Mouse (Mus musculus): Measurements from ENCODE around the gene Lrp3.
A peak's percentile ranks its signal among the peaks of the same experiment; 100 is the strongest.

Lrp3 gene

DNA sequence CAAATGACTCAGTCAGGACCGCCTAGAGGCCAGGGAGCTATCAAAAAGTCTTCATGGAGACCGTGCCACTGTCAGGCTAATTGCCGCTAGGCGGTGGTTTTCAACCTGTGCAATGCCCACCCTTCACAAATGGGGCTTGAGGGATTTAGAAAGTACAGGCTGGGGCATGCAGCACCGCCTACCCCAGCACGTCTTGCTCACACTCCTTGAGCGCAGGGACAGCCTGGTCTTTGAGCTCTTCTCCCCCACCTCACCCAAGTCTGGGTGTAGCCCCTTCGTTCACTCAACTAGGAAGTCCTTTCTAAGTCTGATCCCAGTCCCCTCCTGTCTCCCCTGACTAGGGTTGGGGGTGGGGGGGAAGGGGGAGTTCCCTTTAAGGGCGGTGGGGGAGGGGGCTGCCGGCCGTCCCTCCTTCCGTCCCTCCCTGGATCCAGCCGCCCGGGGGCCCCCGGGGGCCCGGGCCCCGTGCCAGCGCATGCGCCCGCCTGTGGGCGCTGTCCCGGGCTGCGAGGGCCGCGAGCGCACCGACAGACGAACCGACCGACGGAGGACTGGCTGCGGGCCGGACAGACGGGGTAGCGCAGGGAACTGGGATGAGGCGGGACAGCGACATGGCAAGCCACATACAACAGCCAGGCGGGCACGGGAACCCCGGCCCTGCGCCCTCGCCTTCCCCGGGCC is 29.3 kb downstream of the Lrp3 start, which contains the start of gene Slc7a10:
Gene Slc7a10, plus strand, starts transcription at position 497 of the 681 bp plus-strand sequence.
- DNase-seq, result no peak

DNA sequence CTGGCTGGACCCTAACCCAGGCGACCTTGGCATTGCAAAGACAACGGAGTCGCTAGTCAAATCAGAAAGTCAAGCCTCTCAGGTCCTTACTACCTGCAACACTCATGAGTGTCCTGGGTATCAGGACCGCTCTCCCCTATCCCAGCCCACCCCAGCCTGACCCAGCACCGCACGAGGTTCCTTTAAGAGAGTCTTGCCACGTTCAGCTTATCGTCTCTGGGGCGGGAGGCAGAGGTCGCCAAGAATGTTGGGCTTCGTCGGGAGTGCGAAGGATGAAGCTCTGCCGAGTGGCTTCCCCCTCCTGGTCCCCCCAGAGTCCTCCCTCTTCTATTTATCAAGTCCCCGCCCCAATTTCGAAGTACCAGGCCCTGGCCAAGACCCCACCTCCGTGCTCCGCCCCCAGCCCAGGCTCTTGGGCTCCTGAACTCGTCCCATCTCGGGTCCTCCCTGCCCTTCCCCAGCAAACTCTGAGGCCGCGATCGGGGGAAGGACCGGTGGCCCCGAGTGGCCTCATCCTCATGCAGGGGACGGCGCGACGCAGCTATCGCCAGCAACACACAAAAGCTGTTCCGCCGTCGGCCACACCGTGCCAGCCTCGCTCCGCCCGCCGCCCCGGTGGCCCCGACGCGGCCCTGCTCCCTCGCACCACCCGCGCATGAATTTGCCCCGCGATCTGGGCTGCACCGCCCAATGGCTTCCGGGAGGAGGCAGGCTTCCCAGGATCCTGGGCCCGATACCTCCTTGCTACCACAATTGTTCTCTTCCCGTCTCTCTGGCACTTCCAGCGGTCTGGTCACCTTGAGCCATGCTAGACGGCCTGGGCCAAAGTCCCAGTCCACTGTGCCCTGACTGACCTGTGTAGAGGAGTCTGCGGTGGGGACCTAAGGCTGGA is 30.2 kb downstream of the Lrp3 start:
- no peak for DNase-seq

DNA sequence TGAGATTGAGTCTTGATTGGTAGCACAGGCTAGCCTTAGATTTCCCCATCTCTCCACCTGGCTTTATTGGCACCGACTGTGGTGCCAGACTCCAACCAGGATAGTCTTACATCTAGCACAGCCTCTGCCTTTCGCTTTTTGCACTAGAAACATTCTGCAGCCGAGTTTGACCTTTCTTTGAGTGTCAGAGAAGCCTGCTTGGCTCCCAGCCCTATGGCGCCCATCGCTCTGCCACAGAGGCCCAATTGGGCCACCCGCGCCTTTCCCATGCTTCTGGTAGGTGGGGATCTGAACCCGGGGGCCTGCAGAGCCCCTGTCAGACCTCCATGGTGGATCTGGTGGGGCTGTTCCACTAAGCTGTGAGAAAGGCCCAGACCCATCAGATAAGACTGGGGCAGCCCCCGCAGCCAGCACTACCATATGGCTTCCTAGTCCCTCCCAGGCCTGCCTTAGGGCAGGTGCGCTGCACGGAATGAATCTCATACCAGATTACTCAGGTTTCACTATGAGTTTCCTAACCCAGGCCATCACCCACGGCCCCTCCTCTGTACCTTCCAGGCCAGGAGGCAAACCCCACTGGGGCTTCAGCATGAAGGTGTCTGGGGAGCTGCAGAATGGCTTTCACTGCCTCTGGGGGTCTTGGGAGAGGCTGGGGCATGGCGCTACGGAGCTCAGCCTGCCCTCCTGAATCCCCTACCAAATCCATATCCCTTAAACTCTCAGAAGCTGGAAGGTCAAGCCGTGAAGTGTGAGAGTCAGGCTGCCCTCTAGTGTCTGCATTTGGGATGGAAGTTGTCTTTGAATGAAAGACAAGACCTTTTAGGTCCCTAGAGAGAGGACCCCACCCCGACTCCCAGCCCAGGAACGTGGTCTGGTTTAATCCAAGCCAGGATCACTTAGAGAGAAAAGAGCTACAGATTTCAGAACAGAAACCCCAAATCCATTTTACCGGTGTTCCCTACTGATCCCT is 38.6 kb downstream of the Lrp3 start:
- no peak for DNase-seq

DNA sequence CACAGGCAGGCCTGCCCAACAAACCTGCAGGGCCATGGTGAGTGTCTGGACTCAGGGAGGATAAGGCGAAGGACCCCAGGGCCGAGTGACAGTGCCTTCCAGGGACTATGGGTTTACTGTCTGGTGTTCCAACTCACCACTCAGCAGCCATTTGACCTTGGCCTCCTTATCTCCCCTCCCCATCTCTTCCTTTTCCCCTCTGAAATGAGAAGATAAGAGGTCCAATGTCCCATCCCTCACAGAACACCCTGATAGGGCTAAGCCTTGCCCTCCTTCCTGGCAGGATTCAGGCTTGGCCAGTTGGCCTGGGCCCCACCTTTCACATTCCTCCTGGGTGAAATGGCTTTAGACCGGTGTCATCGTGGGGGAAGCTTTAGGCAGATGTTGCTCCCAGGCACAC is 39.8 kb downstream of the Lrp3 start:
- no peak for DNase-seq

DNA sequence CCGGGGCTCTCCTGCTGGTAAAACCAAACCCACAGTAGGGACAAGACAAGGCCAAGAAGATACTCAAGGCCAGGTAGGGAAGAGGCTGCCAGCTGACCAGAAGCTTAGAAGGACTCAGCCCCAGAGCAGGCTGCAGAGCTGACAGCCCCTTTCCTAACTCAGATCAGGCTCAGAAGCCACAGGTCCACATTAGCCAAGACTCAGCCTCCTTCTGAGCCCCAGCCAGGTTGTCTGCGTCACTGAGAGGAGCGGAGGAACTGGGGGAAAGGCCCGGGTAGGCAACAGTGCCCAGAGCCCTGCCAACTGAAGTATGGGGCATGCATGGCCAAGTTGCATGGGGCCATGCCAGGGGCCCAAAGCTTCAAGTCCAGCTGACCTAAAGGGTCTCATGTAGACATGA is 42.8 kb downstream of the Lrp3 start:
- DNase-seq, result no peak

DNA sequence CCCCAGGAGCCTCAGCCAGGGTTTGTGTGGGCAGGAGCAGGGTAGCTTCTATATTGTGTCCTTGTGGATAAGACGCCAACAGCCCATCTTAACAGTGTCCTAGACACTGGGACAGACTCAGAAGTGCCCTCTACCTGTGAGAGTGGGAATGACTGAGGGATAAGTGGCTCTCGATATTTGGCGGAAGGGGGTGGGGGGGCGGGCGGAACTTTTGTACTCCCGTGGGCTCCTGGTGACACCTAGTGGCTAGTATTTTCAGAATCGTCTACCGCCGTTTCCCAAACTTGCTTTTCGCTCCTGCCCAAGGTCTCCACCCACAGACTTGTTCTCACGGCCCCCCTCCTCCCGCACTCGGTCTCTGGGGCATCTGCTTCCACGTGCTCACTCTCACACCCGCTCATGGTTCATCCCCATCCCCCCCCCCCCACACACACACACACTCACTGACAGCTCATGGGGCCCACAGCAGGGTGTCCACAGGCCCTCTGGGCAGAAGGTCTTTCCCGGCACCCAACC is 43.4 kb downstream of the Lrp3 start:
- DNase-seq, result peak; percentile 79

DNA sequence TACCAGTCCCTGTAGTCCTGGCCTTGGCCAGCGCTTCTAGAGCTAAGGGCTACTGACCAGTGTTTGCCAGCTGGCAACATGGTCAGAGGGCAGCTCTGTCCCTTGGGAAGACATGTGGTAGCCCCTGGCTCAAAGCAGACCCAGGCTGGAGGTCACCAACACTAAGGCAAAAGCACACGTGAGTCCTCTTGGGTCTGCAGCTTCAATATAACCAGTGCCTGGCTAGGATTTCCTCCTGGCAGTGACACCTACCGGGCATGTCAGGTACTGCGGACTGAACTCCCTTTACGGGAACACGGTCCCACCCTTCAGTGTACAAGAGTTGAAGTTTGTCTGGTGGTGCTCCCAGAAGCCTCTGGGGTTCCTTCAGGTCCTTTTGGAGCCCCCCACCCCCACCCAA is 46.0 kb downstream of the Lrp3 start:
- DNase-seq, result peak; percentile 96

DNA sequence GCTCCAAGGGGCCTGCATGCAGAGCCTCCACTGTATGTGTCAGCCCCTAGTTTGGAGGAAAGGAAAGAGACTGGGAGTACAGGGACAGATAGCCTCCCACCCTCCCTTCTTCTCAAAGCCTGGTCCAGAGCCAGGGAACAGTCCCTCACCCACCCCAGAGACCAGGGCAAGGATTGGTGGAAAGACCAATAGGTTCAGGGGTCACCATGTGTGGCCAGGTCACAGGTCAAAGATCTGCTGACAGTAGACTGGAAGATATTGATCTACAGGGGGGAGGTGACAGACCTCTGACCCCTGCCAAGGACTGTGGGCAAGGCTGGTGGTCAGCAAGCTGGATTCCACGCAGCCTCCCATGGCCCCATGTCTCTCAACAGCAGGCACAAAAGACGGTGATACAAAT is 47.4 kb downstream of the Lrp3 start:
- DNase-seq, result no peak

DNA sequence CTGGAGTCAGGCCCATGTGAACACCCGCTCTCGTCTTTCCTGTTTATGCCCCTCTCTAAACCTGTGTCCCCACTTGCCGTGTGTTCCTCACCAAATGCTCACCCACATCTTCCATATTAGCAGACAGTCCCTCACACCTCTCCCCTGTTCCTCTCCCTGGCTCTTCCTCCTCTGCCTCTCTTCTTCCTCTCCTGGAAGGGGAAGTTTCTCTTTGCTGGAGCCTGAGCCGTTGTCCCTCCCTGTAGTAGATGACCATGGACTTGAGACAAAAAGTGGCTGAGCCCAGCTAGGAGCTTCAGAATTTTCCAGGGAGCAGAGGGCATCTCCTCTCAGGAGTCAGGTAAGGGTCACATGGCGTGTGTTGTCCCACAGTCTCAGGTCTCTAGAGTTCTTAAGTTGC is 48.3 kb downstream of the Lrp3 start:
- no peak for DNase-seq

DNA sequence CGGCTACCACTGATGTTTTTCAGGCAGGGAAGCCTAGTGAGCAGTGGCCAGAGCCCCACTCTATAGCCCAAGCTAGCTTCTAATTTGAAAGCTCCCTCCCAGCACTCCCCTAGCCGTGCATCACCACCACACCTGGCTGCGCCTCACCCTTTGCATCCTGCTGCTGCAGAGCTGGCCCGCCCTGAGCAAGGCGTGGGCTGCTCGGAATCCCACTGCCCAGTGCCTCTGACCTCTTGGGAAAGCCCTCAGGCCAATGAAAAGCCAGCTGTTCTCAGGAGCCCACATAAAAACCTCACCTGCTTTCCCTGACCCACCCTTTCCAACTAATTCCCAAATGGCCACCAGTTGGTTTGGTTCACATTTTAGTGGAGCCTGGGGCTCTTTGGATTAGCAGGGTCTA is 51.2 kb downstream of the Lrp3 start:
- DNase-seq, result no peak

DNA sequence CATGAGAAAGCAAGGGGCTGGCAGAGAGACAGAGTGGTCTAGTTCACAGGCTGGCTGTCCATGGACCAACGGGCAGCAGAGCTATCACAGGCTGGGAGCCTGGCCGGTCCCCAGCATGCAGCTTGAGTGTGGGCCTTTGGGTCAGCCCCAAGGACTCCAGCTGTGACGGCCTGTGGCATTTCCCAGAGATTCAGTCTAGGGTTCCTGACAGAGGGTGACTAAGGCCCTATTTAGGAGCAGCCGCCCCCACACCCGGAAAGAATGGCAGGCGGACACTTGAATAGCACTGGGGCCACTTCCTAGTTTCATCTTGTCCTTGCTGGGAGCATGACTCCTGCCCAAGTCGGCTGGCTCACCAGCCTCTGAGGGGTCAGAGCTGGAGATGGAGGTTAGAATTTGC is 51.7 kb downstream of the Lrp3 start:
- no peak for DNase-seq

DNA sequence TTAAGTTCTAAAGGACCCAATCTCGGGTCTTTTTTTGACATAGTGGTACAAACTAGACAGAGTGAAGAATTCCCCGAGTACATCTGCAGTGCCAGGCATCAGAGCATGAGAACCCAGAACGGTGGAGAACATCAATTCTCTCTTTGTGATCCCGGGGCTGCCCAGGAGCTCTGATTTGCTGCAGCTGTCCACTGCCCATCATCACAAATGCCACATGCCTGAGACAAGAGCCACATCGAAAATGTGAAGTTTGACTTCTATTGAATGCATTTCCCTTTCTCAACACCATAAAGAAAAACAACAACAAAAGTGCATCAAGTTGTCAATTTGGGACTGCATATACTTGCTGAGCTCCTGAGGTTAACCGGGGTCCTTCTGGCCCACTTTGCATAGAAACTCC is 52.9 kb downstream of the Lrp3 start:
- DNase-seq, result no peak

DNA sequence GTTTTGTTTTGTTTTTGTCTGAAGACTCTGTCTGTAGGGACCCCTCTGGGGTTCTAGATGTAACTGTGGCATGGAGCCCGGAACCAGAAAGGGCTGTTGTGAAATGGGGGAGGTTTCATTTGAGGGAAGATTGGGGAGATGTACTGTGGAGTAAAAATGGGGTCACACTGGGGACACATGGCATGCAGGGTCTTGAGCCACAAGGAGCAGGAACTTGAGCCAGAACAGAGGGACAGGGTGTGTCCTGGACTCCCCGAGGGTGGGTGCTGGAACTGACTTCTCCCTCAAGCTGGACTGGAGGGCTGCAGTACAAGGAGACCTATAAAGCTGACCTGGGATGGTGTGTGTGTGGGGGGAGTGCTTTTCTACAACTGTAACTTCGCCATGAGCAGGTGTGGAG is 57.8 kb downstream of the Lrp3 start:
- DNase-seq, result no peak

DNA sequence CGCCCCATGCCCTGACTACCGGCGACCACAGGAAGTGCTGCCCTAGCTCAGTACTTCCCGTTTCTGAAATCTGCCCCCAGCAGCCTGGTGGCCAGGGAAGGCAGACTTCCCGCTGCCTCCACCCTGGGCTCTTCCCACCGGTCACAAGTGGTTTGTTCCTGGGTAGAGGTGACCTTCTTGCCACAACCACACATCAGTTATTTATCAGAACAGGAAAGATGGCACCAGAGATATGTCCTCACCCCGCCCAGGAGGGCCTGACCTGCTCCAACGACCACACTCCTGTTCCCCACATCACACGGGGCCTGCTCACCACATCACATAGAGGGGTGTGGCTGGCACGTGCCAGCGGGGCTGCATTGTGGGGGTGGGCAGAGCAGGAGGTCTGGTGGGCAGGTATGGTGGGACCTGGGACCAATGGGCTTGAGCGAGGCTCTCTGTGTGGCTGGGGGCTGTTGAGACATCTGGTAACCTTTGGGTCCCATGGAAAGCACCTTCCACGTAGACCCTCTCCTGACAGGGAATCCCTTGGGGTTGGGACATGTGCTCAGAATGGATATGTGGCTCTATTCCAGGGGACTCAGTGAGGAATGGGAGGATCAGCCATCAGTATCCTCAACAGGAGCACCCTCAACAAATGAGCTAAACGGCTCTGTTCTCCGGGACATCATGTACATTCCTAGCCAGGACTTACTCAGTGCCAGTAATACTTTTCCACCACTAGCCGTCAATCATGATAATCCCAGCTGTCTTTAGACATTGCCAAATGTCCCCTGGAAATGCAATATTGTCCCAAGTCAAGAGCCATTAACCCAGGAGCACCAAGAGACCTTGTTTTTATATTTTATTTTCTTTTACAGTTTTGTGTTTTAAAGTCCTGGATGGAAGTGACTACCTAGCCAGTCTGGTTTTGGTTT is 58.5 kb downstream of the Lrp3 start:
- DNase-seq, result no peak

DNA sequence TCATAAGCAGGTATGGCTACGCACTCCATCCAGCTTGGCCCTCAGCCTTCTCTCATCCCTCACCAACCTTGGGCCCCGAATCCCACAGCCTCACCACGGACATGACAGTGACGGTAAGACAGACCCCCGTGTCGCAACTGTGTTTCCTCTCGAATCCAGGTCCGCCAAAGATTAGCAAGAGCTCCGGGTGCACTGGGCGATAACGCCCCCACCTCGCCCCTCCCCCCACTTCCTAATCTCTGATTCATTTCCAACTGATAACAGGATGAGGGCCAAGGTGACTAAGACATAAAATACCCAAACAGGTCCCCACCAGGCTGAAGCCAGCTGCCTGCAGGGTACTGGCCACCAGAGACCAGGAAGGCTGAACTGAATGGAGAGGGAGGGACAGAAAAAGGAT is 60.8 kb downstream of the Lrp3 start:
- DNase-seq, result no peak

DNA sequence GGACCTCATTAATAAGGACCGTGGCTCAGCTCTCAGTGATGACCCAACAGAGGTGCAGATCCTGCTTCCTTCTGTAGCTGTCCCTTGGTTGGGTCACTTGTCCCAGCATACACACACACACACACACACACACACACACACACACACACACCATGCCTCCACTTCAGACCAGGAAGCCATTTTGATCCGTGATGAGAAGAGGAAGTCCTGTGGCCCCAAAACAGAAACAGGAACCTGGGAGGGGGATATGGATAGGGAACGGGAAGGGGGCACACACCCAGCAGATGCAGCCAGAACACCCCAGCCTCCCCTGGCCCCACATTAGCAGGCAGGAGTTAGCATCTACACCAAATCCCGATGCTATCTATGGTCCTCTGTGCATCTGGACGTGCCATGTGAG is 64.4 kb downstream of the Lrp3 start:
- no peak for DNase-seq

Data from right cerebral cortex, postnatal 4 days (tissue).